Mouse (Mus musculus) lung, postnatal 14 days (tissue): Measurements from ENCODE around the gene Tdrd3.

Experiments
- DNase-seq: peaks from one replicate; pipeline ENCODE4 v3.0.0; 2021

The Tdrd3 gene

DNA sequence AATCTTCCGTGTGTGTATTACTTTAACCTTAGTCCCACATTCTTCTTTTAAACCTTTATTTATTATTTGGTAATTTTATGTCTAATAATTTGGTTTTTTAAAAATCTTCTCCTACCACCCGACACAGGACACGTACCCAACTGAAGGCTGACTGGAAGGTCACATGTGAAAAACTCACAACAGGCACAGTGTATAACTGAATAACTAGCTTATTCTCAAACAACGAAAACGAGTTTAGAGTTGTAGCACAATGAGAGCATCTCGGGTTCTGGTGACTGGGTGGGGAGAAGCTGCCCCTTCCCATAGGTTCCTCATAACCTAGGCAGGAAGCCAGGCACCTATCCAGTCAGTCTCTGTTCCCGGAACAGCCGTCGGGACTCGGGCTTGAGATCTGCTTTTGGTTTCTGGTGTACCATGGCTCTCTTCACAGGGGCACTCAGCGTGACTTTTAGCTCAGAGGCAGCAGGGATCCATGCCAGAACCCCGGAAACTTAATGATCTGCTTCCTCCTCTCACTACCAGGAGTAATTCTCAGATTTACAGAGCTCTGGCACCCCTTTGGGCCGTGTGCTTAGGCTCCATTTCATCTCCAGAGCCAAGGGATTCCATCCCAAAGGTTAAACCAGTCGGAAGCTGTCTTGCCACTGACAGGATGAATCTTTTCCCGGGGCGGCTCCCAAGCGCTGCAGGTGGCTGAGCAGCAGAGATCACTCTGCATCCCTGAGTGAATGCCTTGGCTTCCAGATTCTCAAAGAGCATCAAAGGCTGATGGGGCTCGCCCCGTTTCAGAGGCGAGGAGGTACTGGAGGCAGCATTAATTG is 151.4 kb downstream of the Tdrd3 start:
- DNase-seq = peak; percentile 44

DNA sequence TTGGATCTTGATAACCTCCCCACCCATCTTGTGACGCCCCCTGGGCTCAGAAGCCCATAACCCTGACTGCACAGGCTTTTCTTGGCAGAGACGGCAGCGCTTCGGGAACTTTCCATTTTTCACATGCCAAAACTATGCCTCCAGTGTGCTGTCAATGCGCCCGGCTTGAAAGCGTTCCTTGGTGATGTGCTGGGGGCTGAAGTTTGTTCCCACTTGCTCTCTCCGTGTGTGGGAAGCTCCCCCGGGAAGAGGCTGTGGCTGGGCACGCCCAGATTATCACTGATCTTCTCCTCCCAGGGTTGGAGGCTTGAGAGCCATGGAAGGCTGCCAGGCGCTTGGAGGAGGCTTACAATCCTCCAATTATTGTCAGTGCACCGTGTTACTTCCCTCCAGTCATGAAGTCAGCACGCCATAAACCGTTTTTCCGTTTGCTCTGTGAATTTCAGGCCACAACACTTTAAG is 152.0 kb downstream of the Tdrd3 start:
- peak; percentile 69 for DNase-seq

DNA sequence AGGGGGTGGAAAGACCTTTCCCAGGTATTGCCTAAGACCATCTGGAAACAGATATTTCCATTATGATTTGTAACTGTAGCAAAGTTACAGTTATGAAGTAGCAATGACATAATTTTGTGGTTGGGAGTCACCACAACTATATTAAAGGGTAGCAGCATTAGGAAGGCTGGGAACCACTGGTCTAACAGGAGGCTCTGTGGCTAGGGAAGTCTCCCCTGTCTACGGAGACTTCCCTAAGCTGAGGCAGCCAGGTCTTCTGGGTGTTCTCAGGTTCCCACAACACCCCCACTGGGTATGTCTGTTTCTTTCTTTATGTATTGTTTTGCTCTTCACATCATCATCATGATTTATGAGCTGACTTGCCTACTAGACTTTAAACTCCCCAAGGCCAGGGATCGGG is 153.0 kb downstream of the Tdrd3 start:
- no peak for DNase-seq

DNA sequence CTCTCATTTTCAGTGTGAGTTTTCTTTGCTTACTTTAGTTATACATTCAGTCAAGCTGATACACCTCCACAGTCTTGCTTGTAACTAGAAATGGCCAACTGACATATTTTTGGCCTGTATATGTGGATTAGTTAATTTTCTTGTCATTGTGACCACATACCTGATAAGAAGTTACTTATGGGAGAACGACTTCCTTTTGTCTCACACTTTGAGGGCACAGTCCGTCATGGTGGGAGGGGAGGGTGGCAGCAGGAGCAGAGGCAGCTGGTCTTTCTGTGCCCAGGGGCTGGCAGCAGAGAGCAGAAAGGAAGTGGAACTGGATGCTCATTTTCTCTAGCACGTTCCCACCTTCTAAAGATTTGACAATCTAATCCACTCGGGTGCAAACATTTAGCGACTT is 156.0 kb downstream of the Tdrd3 start:
- no peak for DNase-seq

DNA sequence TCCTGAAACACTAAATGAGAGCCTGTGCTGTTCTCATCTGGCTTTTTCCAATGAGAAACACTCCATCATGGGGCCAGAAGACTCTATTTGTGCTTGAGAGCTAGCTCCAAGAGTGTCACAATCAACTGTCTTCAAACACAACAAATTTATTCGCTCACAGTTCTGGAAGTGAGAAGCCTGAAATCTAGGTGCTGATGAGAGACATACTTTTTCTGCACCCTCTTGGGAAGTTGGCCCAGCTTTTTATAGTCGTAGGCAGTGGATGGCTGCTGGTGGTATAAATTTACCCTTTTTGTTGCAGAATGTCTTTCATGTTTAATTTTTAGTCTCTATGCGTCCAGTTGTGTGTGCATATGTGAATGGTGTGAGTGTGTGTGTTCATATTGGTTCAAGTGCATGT is 166.2 kb downstream of the Tdrd3 start:
- no peak for DNase-seq
